Mouse (Mus musculus) MEL (cell line): ENCODE data around the gene Pga5. TPM values are rescaled to one million over a fixed set of nuclear protein-coding genes. Genes with fewer than 3 reads are reported as not detected.

ENCODE experiments used
- DNase-seq: peaks from one replicate; pipeline ENCODE4 v3.0.0; 2011; ENCODE audit warnings: low read depth, low spot score
- H3K27ac ChIP-seq: 2 replicates; pipeline ENCODE4 v1.5.1; 2012; ENCODE audit warnings: low read depth, mild to moderate bottlenecking, control low read depth, low read length, moderate library complexity; ENCODE audit not compliant: control insufficient read depth
- H3K27me3 ChIP-seq, 2 experiments: fragments of 150-350 bp in 1 of 2; sonication (generic) in 1 of 2; 2 replicates each; pipeline ENCODE4 v1.6.1; 2012; ENCODE audit warnings: low read length in 2 of 2, mild to moderate bottlenecking in 2 of 2, improper control_type of control experiment in 1 of 2, moderate library complexity in 1 of 2; ENCODE audit not compliant: insufficient read depth in 2 of 2, control insufficient read depth in 1 of 2
- H3K36me3 ChIP-seq, 2 experiments: 2 replicates each; pipeline ENCODE4 v1.6.1; 2012 to 2014; ENCODE audit warnings: low read length in 2 of 2, improper control_type of control experiment in 1 of 2, inconsistent platforms in 1 of 2, mild to moderate bottlenecking in 1 of 2; ENCODE audit not compliant: insufficient read depth in 2 of 2, control insufficient read depth in 1 of 2
- H3K4me1 ChIP-seq, 2 experiments: fragments of 150-350 bp in 1 of 2; sonication (generic) in 1 of 2; 2 replicates each; pipeline ENCODE4 v1.6.1; 2012; ENCODE audit warnings: low read length in 2 of 2, improper control_type of control experiment in 1 of 2, mild to moderate bottlenecking in 1 of 2; ENCODE audit not compliant: insufficient read depth in 2 of 2, control insufficient read depth in 1 of 2
- H3K4me3 ChIP-seq, 2 experiments: fragments of 150-350 bp in 1 of 2; sonication (generic) in 1 of 2; 2 replicates each; pipeline ENCODE4 v1.5.1; 2012; ENCODE audit warnings: low read depth in 2 of 2, low read length in 2 of 2, mild to moderate bottlenecking in 2 of 2, moderate library complexity in 2 of 2, control low read depth in 1 of 2, improper control_type of control experiment in 1 of 2; ENCODE audit not compliant: control insufficient read depth in 1 of 2, insufficient read depth in 1 of 2
- H3K79me2 ChIP-seq: 2 replicates; pipeline ENCODE4 v1.6.1; 2012; ENCODE audit warnings: mild to moderate bottlenecking, low read length, moderate library complexity; ENCODE audit not compliant: control insufficient read depth, poor library complexity, insufficient read depth
- H3K9ac ChIP-seq: 2 replicates; pipeline ENCODE4 v1.6.1; 2012; ENCODE audit warnings: low read depth, mild to moderate bottlenecking, control low read depth, low read length, moderate library complexity; ENCODE audit not compliant: control insufficient read depth, poor library complexity, severe bottlenecking
- H3K9me3 ChIP-seq: fragments of 150-350 bp; sonication (generic); replicated peaks from 2 replicates; pipeline ENCODE4 v1.6.1; 2012; ENCODE audit warnings: mild to moderate bottlenecking, low read length, improper control_type of control experiment, moderate library complexity; ENCODE audit not compliant: insufficient read depth
- BHLHE40 ChIP-seq: IDR thresholded peaks from 2 replicates; pipeline ENCODE4 v1.6.1; 2012; ENCODE audit warnings: low read depth, mild to moderate bottlenecking, inconsistent platforms, low read length, improper control_type of control experiment, borderline replicate concordance
- CHD2 ChIP-seq: IDR thresholded peaks from 2 replicates; pipeline ENCODE4 v1.6.1; 2011; ENCODE audit warnings: low read length, improper control_type of control experiment
- ELF1 ChIP-seq: IDR thresholded peaks from 2 replicates; pipeline ENCODE4 v1.6.1; 2014; ENCODE audit warnings: low read depth, mild to moderate bottlenecking, inconsistent platforms, low read length, improper control_type of control experiment, moderate library complexity
- ETS1 ChIP-seq: IDR thresholded peaks from 2 replicates; pipeline ENCODE4 v1.6.1; 2012; ENCODE audit warnings: low read depth, mild to moderate bottlenecking, inconsistent platforms, low read length, improper control_type of control experiment, moderate library complexity
- GABPA ChIP-seq: IDR thresholded peaks from 2 replicates; pipeline ENCODE4 v1.6.1; 2012; ENCODE audit warnings: low read depth, mild to moderate bottlenecking, inconsistent platforms, low read length, improper control_type of control experiment, moderate library complexity
- GATA1 ChIP-seq: IDR thresholded peaks from 2 replicates; pipeline ENCODE4 v1.6.1; 2011; ENCODE audit warnings: low read depth, low read length, improper control_type of control experiment
- HCFC1 ChIP-seq: IDR thresholded peaks from 2 replicates; pipeline ENCODE4 v1.6.1; 2012; ENCODE audit warnings: low read depth, mild to moderate bottlenecking, inconsistent platforms, low read length, improper control_type of control experiment, moderate library complexity
- MAFK ChIP-seq: IDR thresholded peaks from 2 replicates; pipeline ENCODE4 v1.6.1; 2011; ENCODE audit warnings: low read depth, mild to moderate bottlenecking, low read length, improper control_type of control experiment, borderline replicate concordance
- MAX ChIP-seq: IDR thresholded peaks from 2 replicates; pipeline ENCODE4 v1.6.1; 2011; ENCODE audit warnings: low read length, improper control_type of control experiment
- MAZ ChIP-seq: IDR thresholded peaks from 2 replicates; pipeline ENCODE4 v1.6.1; 2012; ENCODE audit warnings: low read depth, mild to moderate bottlenecking, inconsistent platforms, low read length, improper control_type of control experiment
- MXI1 ChIP-seq: IDR thresholded peaks from 2 replicates; pipeline ENCODE4 v1.6.1; 2011; ENCODE audit warnings: mild to moderate bottlenecking, low read depth, low read length, improper control_type of control experiment
- NRF1 ChIP-seq: IDR thresholded peaks from 2 replicates; pipeline ENCODE4 v1.6.1; 2014; ENCODE audit warnings: low read depth, mild to moderate bottlenecking, inconsistent platforms, low read length, improper control_type of control experiment, moderate library complexity; ENCODE audit not compliant: poor library complexity, insufficient read depth, severe bottlenecking
- RCOR1 ChIP-seq: IDR thresholded peaks from 2 replicates; pipeline ENCODE4 v1.6.1; 2012; ENCODE audit warnings: low read depth, mild to moderate bottlenecking, inconsistent platforms, low read length, improper control_type of control experiment
- SIN3A ChIP-seq: IDR thresholded peaks from 2 replicates; pipeline ENCODE4 v1.6.1; 2012; ENCODE audit warnings: low read length, improper control_type of control experiment, inconsistent platforms
- TBP ChIP-seq: IDR thresholded peaks from 2 replicates; pipeline ENCODE4 v1.8.0; 2011; ENCODE audit warnings: low read depth, low read length, improper control_type of control experiment
- USF2 ChIP-seq, 2 experiments: IDR thresholded peaks; 2 replicates each; pipeline ENCODE4 v1.6.1; 2011 to 2012; ENCODE audit warnings: improper control_type of control experiment in 2 of 2, low read length in 2 of 2, borderline replicate concordance in 1 of 2, inconsistent platforms in 1 of 2, low read depth in 1 of 2, mild to moderate bottlenecking in 1 of 2; ENCODE audit not compliant: insufficient read depth in 1 of 2
- ZC3H11A ChIP-seq: IDR thresholded peaks from 2 replicates; pipeline ENCODE4 v1.6.1; 2012; ENCODE audit warnings: low read depth, mild to moderate bottlenecking, inconsistent platforms, low read length, improper control_type of control experiment
- ZKSCAN1 ChIP-seq: IDR thresholded peaks from 2 replicates; pipeline ENCODE4 v1.6.1; 2012; ENCODE audit warnings: low read depth, mild to moderate bottlenecking, inconsistent platforms, low read length, improper control_type of control experiment, moderate library complexity
- ZMIZ1 ChIP-seq: IDR thresholded peaks from 2 replicates; pipeline ENCODE4 v1.6.1; 2012; ENCODE audit warnings: low read depth, mild to moderate bottlenecking, inconsistent platforms, low read length, improper control_type of control experiment, moderate library complexity
- ZNF384 ChIP-seq: IDR thresholded peaks from 2 replicates; pipeline ENCODE4 v1.6.1; 2012; ENCODE audit warnings: low read depth, mild to moderate bottlenecking, inconsistent platforms, low read length, improper control_type of control experiment
- polyA plus RNA-seq, 2 experiments: library from polyadenylated mRNA; stranded (reverse) in 1 of 2; unstranded in 1 of 2; fragments of >175 nt in 1 of 2; fragments of >200 nt in 1 of 2; gene quantifications; 2 replicates each; pipeline versions ENCODE4 v1.2.1 to v1.2.4; 2012; ENCODE audit warnings: low replicate concordance in 2 of 2, low read depth in 1 of 2; ENCODE audit not compliant: insufficient read length in 2 of 2, insufficient read depth in 1 of 2, missing spikeins in 1 of 2
- total RNA-seq: library from RNA; depleted of rRNA; stranded (reverse); fragments of 300-350 nt; gene quantifications from 2 replicates; pipeline ENCODE4 v1.2.3, GENCODE M21; 2012

Pga5 gene
- total and polyA plus RNA-seq, 3 experiments = not detected

GRCm38 (mm10) chr19:10685727-10686126, 7.9 kb upstream of the Pga5 start:
- no peak for DNase-seq
- H3K9me3 ChIP-seq = no peaks in the 10 kb centered on the region
- peaks cover 0 to 13% of the 10 kb centered on the region in 2 experiments; a peak in 2 of 4 replicates for H3K36me3 ChIP-seq
- peaks cover 2 to 11% of the 10 kb centered on the region in 2 experiments for H3K4me1 ChIP-seq
- H3K79me2 ChIP-seq = peaks cover 16% of the 10 kb centered on the region
- peaks cover 18 to 20% of the 10 kb centered on the region in 2 experiments for H3K27me3 ChIP-seq
- no peak overlapping the region for H3K9ac ChIP-seq
- no peak overlapping the region for H3K4me3 ChIP-seq
- H3K27ac ChIP-seq = no peak overlapping the region
- no peak for TF ChIP-seq GABPA
- TF ChIP-seq MAZ = no peak
- no peak for TF ChIP-seq ZMIZ1
- TF ChIP-seq ZC3H11A = no peak
- TF ChIP-seq ZKSCAN1 = no peak
- no peak for TF ChIP-seq ELF1
- no peak for TF ChIP-seq SIN3A
- no peak for TF ChIP-seq BHLHE40
- no peak for TF ChIP-seq ZNF384
- no peak for TF ChIP-seq NRF1
- TF ChIP-seq TBP = no peak
- no peak for TF ChIP-seq MAX
- no peak for TF ChIP-seq USF2 (IDR thresholded peaks at IDR 0.05; ENCODE audit: borderline replicate concordance in 1 of 2, insufficient read depth in 1 of 2, low read depth in 1 of 2, low read length in 2 of 2)
- TF ChIP-seq MAFK = no peak
- TF ChIP-seq RCOR1 = no peak
- no peak for TF ChIP-seq HCFC1
- no peak for TF ChIP-seq MXI1
- no peak for TF ChIP-seq CHD2
- no peak for TF ChIP-seq GATA1

DNA sequence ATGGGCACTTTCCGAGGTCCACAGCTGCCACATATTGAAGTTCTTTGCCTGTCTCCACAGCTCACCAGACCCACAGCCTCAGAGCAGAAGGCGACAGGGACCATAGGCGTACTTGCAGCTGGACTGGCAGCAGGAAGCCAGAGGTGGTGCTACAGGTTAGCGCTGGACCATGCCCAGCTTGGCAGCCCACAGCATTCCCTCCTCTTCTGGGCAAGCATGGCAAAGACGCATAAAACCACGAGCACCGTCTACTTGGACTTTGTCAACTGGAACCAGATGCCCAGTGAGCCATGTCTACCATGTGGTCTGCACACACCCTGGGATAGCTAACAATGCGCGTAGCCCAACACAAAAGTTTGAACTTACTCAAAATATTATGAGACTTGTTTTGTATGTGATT, 7.2 kb upstream of the Pga5 start:
- H3K4me3 ChIP-seq = no peak overlapping the region

More for the DNA sequence above, 7.2 kb upstream of the Pga5 start:
- peaks cover 0 to 10% of the 10 kb centered on the region in 2 experiments; a peak in 2 of 4 replicates for H3K36me3 ChIP-seq
- H3K9ac ChIP-seq = no peak overlapping the region
- H3K27ac ChIP-seq = no peak overlapping the region
- peaks cover 18 to 20% of the 10 kb centered on the region in 2 experiments for H3K27me3 ChIP-seq
- no peak for DNase-seq
- H3K9me3 ChIP-seq = no peaks in the 10 kb centered on the region
- peaks cover 14% of the 10 kb centered on the region for H3K79me2 ChIP-seq
- no peak for TF ChIP-seq ETS1
- no peak for TF ChIP-seq GABPA
- H3K4me1 ChIP-seq = peaks cover 0 to 11% of the 10 kb centered on the region in 2 experiments; a peak in 3 of 4 replicates
